Mouse (Mus musculus): Measurements from ENCODE around the gene Ccdc153.

Ccdc153 gene

GRCm38 (mm10) chr9:44239447-44239846 lies 1.0 kb upstream of the Ccdc153 start:
- in situ Hi-C loops (cut with MboI, MseI), result no loop called here

GRCm38 (mm10) chr9:44240911-44241310 lies 435 bp downstream of the Ccdc153 start:
- in situ Hi-C loops (cut with MboI, MseI), result no loop called here

GRCm38 (mm10) chr9:44241418-44241817 lies 942 bp downstream of the Ccdc153 start:
- in situ Hi-C loops (cut with MboI, MseI), result no loop called here

- in situ Hi-C loops (cut with MboI, MseI), result no loop called here
Observed at GRCm38 (mm10) chr9:44243621-44244020, 3.1 kb downstream of the Ccdc153 start.

- in situ Hi-C loops (cut with MboI, MseI), result no loop called here
Observed at GRCm38 (mm10) chr9:44247907-44248306, 7.4 kb downstream of the Ccdc153 start.

GRCm38 (mm10) chr9:44249181-44250146 lies 9.0 kb downstream of the Ccdc153 start:
- in situ Hi-C loops (cut with MboI, MseI), result loop anchor here (25.0 kb wide), 1 partner anchor 487 kb away; no protein-coding TSS in a partner anchor

GRCm38 (mm10) chr9:44250445-44250844 lies 10.0 kb downstream of the Ccdc153 start:
- in situ Hi-C loops (cut with MboI, MseI), result loop anchor here (25.0 kb wide), 1 partner anchor 488 kb away; no protein-coding TSS in a partner anchor

GRCm38 (mm10) chr9:44251314-44251713 lies 10.8 kb downstream of the Ccdc153 start, which contains the start of gene Pdzd3:
Pdzd3 (minus strand) TSS chr9:44251471.
- in situ Hi-C loops (cut with MboI, MseI), result loop anchor here (25.0 kb wide), 1 partner anchor 489 kb away; no protein-coding TSS in a partner anchor

DNA sequence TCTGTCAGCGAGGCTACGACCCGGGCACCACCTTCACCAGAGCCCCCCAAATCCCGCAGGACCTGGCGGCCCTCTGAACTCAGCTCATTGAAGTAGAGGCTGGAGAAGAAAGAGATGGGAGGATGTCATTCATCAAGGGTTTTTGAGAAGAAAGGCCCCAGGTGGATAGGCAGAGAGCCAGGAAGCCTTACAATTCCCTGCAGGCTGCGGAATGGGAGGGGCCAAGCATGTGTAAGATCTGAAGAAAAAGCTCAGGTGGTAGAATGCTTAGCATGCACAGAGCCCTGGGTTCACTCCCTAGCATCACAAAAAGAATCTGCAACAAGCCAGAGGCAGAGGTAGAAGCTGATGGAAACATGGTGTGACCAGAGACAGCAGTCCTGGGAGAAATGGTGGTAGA lies 13.0 kb downstream of the Ccdc153 start:
- in situ Hi-C loops (cut with MboI, MseI), result loop anchor here (25.0 kb wide), 1 partner anchor 491 kb away; no protein-coding TSS in a partner anchor

GRCm38 (mm10) chr9:44254508-44255135 lies 14.1 kb downstream of the Ccdc153 start:
- in situ Hi-C loops (cut with MboI, MseI), result loop anchor here (25.0 kb wide), 1 partner anchor 492 kb away; no protein-coding TSS in a partner anchor

DNA sequence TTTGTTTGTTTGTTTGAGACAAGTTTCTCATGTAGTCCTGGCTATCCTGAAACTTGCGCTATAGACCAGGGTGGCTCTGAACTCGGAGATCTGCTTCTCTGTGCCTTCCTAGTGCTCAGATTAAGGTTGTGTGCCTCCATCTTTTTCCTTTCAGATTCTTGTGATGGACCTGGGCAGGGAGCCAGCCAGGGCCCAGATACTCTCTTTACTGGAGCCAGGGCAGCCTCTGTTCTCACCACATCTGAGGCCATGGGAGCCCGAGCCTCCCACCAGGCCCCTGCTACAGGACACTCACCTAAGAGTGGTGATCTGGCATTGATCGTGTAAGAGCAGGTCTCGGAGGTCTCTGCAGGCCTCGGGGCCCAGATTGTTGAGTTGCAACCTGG lies 14.7 kb downstream of the Ccdc153 start:
- in situ Hi-C loops (cut with MboI, MseI), result loop anchor here (25.0 kb wide), 1 partner anchor 493 kb away; no protein-coding TSS in a partner anchor

DNA sequence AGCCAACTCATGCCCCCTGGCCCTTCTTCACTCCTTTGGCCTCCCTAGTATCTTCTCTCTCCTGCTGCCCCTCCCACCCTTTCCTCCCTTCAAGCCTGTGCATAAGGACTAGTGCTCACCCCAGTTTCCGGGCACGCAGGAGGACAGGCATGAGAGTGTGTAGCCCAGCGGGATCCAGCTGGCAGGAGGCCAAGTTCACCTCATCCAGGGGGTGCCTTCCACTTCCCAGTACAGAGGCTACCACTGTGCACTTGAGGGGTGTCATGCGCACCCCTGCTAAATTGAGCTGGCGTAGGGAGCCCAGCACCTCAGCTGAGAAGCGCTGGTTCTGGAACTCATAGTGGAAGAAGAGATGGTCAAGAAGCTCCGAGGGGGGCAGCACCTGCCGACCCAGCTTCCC lies 15.7 kb downstream of the Ccdc153 start:
- in situ Hi-C loops (cut with MboI, MseI), result loop anchor here (25.0 kb wide), 1 partner anchor 494 kb away; no protein-coding TSS in a partner anchor

GRCm38 (mm10) chr9:44259014-44259413 lies 18.5 kb downstream of the Ccdc153 start:
- in situ Hi-C loops (cut with MboI, MseI), result loop anchor here (25.0 kb wide), 1 partner anchor 497 kb away; no protein-coding TSS in a partner anchor

DNA sequence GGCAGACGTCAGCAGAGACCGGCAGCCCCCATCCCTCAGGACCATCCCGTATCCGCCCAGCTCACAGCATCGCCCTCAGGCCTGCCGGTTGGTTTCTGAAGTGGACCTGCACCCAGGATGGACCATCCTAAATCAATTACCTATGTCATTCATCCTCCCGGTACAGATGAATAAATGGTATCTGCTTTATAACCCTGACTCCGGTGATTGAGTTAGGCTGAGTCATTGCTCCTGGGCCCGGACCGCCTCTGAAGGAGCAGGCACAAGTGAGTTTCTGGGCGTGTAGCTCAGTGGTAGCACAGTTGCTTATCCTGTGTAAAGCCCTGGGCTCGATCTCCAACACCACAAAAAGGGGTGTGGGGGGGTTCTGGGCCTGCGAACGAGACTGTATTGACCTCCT lies 20.9 kb downstream of the Ccdc153 start:
- in situ Hi-C loops (cut with MboI, MseI), result loop anchor here (25.0 kb wide), 1 partner anchor 499 kb away; no protein-coding TSS in a partner anchor

DNA sequence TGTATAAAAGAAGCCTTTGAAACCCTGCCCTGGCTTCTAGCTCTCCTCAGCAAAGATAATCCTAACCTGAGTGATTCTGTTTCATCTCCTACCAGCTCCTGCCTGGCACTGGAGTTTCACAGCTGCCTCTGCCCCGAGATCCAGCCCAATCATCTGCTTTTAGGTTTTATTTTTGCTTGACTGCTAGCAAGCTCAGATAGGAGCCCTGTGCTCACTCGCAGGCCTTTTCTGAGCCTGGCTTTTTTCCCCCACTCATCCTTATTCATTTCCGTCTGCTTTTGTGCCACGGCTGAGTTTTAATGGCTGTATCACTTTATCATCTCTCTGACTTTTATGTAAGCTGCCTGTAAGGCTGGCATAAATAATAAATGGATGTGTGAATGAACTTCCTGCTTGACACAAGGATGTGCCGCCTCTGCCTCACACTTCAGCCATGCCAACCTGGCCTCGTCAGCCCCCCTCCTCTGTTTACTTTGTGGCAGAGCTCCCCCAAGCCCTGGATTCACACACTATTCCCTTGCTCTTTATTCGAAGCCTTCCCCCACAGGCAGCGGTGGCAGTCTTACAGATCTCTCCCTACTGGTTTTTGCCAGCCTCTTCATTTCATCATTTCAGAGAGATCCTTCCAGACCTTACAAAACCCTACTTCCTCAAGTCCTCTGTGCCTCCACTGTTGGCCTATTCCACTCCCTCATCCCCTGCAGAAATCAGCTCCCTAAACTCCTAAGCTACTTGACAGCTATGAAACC lies 26.2 kb downstream of the Ccdc153 start:
- in situ Hi-C loops (cut with MboI, MseI), result loop anchor here (25.0 kb wide), 1 partner anchor 504 kb away; no protein-coding TSS in a partner anchor

GRCm38 (mm10) chr9:44267319-44268026 lies 27.0 kb downstream of the Ccdc153 start:
- in situ Hi-C loops (cut with MboI, MseI), result loop anchor here (25.0 kb wide), 1 partner anchor 505 kb away; no protein-coding TSS in a partner anchor

DNA sequence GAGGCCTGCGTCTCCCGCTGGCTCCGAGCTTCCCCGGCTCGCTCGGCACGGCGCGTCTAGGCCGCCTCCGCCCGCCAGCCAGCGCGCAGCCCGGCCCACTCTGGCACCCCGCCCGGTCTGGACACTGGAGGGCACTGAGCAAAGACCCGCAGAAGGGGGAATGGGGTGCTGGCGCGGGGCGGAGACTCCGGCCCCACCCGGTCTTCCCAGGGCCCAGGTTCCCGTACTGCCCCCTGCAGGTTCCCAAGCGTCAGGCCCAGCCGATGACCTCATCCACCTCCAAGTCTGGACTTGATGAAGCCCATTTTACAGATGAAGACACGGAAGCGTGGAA lies 27.5 kb downstream of the Ccdc153 start:
- in situ Hi-C loops (cut with MboI, MseI), result loop anchor here (25.0 kb wide), 1 partner anchor 506 kb away; no protein-coding TSS in a partner anchor

- in situ Hi-C loops (cut with MboI, MseI), result loop anchor here (25.0 kb wide), 1 partner anchor 506 kb away; no protein-coding TSS in a partner anchor
Observed at GRCm38 (mm10) chr9:44268432-44268831, 28.0 kb downstream of the Ccdc153 start, which contains the start of gene Nlrx1. Nlrx1 (minus strand) TSS chr9:44268599.

- in situ Hi-C loops (cut with MboI, MseI), result loop anchor here (25.0 kb wide), 1 partner anchor 507 kb away; no protein-coding TSS in a partner anchor
Observed at GRCm38 (mm10) chr9:44269077-44269476, 28.6 kb downstream of the Ccdc153 start.

DNA sequence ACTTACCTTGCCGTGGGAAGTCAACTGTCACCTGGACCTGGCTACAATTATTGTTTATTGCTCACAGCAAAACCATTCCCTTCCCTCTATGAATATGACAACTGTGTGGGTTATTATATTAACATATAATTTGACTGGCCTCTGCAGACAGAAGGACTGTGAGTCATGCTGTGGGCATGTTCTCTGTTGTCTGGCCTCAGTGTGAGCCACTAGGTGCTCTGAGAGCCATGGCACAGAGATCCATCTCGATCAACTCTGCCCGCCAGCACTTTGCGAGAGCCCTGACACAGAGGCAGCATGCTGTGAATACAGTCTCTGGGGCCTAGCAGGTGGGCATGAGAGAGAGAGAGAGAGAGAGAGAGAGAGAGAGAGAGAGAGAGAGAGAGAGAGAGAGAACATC lies 29.5 kb downstream of the Ccdc153 start:
- in situ Hi-C loops (cut with MboI, MseI), result loop anchor here (25.0 kb wide), 1 partner anchor 508 kb away; no protein-coding TSS in a partner anchor
